Mouse (Mus musculus): Measurements from ENCODE around the gene Casp7. TPM values are rescaled to one million over a fixed set of nuclear protein-coding genes. Genes with fewer than 3 reads are reported as not detected.

The Casp7 gene
- total RNA-seq, 2 experiments from 2014 or later = 16.3 to 17.6 TPM

DNA sequence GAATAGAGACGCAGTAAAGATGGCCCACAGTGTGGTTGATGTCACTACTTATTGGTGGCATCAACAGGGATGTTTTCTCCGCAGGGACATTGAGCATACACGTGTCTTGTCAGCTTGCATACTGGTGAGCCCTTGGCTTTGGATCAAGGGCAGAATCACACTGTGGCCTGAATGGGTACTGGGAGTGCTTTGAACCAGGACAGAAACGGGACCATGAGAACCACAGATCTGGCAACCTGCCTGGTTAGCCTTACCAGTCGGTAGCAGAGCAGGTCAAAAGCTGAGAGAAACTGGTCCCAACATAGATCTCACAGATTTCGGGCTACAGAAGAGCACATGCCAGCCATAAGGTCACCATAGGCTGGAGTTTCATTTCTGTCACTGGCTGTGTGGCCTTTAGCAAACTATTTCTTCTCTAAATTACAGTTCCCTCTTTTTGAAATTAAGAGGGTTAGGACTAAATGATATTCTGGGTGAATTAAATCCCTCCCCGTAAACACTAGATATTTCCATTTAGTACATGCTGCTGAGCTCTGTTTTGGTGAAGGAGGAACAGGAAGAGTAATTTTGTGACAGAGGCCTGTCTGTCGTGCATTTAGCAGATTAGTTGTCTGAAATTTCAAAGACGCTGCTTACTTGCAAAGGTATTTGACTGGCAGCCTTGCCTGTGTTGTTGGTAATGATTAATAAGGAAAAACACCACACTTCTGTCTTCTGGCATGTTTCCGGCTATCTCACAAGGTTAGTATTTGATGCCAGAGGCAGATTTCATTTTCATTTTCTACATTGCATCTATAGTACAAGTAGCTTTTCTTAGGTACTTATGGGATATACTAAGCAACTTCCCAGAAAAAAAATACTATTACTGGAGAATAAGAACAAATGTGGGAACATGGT lies 62.5 kb downstream of the Casp7 start:
- DNase-seq = no peak
- intact Hi-C loops (cut with DNase I) = no loop called here

- intact Hi-C loops (cut with DNase I) = no loop called here
- DNase-seq = no peak
Measured at GRCm38 (mm10) chr19:56460241-56460640, 63.3 kb downstream of the Casp7 start.

- no peak for DNase-seq
- intact Hi-C loops (cut with DNase I) = no loop called here
Measured at GRCm38 (mm10) chr19:56461522-56462101, 64.7 kb downstream of the Casp7 start, which contains the start of gene Plekhs1. TSS of gene Plekhs1 (plus strand) at chr19:56461640.

DNA sequence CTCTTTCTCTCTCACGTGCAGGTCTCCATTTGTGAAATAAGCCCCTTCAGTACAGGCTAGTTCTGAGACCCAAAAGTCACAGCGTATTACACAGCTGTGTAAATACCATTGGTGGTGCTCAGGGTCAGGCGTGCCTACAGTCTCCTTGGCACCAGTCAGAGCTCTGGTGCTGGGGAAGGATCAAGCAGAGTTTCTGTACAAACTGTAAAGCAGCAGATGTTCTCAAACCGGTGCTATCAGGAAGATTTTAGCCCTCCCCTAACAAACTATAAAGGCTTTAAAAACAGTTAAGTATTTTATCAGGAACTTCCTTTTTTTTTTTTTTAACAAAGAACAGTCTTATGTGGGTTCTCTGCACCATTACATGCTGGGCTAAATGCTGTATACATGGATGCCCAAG lies 65.9 kb downstream of the Casp7 start:
- intact Hi-C loops (cut with DNase I) = no loop called here
- no peak for DNase-seq

DNA sequence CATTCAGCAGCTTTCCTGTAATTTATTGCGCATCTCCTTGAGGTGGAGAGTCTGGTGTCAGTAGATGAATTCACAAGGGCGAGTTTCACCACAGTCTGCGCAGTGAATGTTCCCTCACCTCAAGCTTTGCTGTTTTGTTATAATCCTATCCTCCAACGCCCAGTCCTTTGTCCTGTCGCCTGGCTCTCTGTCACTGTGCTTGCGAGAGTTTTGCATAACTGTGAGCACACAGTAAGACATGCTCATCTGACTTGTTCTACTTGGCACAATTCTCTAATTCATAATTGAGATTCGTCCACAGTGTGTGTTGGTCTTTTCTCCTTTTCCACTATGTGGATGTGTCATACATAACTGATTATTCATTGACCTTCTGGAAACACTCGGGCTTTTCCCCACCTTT lies 69.6 kb downstream of the Casp7 start:
- DNase-seq = no peak
- intact Hi-C loops (cut with DNase I) = no loop called here

- intact Hi-C loops (cut with DNase I) = no loop called here
- DNase-seq = no peak
Measured at GRCm38 (mm10) chr19:56470286-56471020, 73.5 kb downstream of the Casp7 start.

GRCm38 (mm10) chr19:56471934-56472333 lies 75.0 kb downstream of the Casp7 start:
- intact Hi-C loops (cut with DNase I) = no loop called here
- DNase-seq = no peak

- DNase-seq = peak; percentile 13 to 33
- intact Hi-C loops (cut with DNase I) = no loop called here
Measured at GRCm38 (mm10) chr19:56474869-56475550, 78.1 kb downstream of the Casp7 start.

- DNase-seq = no peak
- intact Hi-C loops (cut with DNase I) = no loop called here
Measured at GRCm38 (mm10) chr19:56476546-56476945, 79.6 kb downstream of the Casp7 start.

- intact Hi-C loops (cut with DNase I) = no loop called here
- DNase-seq = no peak
Measured at GRCm38 (mm10) chr19:56477253-56477652, 80.3 kb downstream of the Casp7 start.

- intact Hi-C loops (cut with DNase I) = no loop called here
- DNase-seq = no peak
Measured at GRCm38 (mm10) chr19:56477832-56478231, 80.9 kb downstream of the Casp7 start.

DNA sequence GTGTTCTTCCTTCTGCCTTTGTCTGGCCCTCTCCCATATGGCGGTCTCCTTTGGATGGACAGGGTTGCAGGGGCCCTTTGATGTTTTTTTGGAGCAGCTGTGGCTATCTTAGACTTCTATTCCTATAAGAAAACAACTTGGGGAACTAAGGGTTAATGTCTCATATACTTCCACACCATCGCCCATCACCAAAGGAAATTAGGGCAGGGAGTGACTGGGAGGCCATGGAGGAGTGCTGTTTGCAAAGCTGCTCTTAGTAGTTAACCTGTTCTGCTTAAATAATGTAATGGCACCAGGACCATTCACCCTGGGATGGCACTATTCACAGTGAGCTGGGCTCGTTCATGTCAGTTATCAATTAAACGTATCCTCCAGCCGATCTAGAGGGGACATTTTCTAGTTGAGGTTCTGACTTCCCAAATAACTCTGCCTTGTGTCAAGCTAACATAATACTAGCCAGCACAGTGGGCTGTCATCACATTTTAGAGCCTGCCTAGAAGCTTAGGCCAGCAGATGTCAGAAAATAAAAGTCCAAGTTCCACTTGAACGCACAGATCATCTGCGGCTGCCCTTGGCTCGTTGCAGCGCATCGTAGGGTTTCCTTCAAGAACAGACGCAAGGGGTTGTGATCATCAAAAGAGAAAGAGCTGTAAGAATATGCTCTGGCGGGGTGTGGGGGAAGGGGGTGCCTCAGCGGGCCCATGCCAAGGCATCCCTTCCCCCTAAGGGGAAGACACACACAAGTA lies 87.9 kb downstream of the Casp7 start:
- intact Hi-C loops (cut with DNase I) = no loop called here

GRCm38 (mm10) chr19:56485376-56486271 lies 88.7 kb downstream of the Casp7 start:
- peak; percentile 34 to 53 for DNase-seq
- intact Hi-C loops (cut with DNase I) = no loop called here

More for the DNA sequence above, 87.9 kb downstream of the Casp7 start:
- no peak for DNase-seq

GRCm38 (mm10) chr19:56486926-56487325 lies 90.0 kb downstream of the Casp7 start:
- intact Hi-C loops (cut with DNase I) = no loop called here

DNA sequence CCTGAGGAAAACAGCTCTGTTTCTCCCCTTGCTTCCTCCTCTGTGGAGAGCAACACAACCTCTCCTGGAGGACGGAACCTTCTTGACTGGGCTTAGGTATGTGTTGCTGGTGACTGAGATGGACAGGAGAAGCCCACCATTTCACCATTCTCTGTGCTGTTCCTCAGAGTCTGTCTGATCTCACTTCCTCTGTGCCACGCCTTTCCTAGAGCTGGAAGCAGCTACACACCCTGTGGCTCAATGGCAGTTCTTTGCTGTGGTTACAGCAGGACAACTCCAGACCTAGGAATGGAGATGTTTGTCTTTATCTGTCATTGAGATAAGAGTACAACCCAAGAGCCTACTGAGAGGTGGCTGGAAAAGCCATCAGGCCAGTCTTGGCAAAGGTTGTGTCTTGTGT lies 90.4 kb downstream of the Casp7 start:
- intact Hi-C loops (cut with DNase I) = no loop called here
- DNase-seq = no peak

More at GRCm38 (mm10) chr19:56486926-56487325, 90.0 kb downstream of the Casp7 start:
- DNase-seq = no peak

DNA sequence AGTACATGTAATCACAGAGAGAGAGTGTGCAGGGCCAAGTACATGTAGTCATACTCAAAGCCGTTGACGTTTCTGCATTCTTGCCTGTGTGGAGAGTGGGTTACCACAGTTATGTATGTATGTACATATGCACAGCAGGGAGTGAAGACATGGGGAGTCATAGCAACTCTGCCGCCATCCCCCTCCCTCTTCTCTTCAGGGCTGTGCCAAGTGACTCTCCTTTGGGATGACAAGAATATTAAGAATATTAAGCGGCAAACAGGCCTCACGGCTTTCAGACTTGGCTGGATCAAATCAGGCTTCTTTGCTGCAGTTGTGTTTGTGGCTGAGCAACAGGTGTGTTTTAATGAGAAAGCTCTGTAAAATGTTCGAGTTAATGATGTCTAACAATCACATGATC lies 92.7 kb downstream of the Casp7 start:
- DNase-seq = no peak
- intact Hi-C loops (cut with DNase I) = no loop called here

Measured in heart, postnatal 14 days (tissue).